Mouse (Mus musculus): ENCODE data around the gene Gm15737.

Gene Gm15737

DNA sequence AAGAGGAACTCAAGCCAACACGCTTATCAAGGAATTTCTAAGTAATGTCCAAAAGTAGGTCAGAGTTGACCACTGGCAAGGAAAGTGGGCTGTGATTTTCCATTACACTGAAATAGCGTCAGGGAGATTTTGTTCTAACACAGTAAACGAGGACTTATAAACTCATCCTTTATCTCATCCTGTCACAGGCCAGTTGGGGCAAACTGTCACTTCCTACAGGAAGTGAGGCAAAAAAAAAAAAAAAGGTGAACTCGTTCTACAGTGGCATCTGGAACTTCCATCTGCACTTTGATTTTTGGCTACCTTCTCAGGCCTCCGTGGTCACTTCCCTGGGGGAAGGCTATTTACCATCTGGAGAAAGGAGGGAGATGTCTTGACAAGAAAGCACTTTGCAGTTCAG, 5.7 kb downstream of the Gm15737 start:
- no peak for DNase-seq (ENCODE audit: extremely low spot score, low spot score)

DNA sequence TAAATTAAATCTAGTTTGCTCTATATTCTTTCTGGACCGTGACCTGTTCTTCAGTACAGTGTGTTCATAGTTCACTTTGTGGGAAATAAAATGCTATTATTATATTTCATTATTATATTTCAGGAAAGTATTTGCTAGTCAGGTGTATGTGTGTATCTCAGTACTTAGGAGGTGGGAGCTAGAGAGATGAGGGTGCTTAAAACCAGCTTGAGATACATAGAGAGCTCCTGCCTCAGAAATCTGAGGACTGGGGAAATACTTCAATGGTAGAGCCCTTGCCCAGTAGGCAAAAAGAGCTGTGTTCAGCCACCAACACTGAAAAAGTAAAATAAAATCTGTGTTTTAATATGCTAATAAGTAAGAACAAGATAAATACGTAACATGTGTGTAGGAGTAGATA, 6.2 kb downstream of the Gm15737 start:
- no peak for DNase-seq (ENCODE audit: extremely low spot score, low spot score)

DNA sequence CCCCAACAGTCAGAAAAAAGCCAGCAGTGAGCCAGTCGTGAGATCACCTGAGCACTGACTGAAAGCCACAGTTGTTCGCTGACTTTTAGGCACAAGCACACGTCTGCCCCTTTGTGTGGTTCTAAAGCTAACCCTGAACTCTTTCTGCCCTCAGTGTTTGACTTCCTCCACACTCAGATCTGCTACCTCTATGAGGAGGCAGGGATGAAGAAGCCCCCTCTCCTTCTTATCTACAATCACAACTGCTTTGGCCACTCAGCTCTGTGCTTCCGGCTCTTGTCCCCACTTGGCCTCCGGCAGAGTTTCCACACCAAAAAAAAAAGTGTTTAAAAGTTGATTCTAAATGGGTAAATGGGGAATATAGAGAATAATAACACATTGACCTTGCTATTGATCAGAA, 7.0 kb downstream of the Gm15737 start:
- no peak for DNase-seq (ENCODE audit: extremely low spot score, low spot score)

DNA sequence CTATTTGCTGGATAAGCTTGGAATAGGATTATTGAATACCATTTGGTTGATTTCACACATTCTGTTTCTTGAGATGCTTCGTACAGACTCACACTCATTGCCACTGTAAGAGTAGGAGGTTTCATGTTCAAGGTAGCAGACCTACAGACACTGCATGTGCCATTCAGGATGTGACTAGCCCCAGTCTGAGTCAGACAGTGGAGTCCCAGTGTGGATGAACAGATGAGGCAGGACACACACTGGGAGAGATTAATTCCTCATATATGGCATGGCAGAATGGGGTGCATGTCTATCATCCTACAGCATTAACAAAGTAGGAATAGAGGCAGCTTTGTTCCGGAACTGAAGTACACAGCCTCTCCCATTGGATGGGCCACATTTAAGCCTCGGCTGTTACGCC, 8.1 kb downstream of the Gm15737 start:
- no peak for DNase-seq (ENCODE audit: extremely low spot score, low spot score)

DNA sequence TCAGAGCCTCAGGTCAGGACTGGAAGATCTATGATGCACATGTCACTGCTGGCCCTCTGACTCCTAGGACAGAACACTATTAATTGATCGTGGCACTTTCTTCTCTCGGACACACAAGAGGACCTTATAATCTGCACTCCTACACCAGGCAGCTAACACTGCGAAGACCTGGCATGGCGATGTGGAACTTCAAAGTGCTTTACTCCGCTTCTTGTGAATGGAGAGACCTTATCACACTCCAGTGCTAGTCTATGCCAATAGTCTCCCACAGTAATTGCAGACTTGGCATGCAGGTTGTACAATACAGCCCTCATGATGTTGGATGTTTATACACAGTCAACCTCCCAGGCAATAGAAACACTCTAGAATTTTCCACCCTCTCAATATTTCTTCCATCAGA, 9.6 kb downstream of the Gm15737 start:
- DNase-seq (ENCODE audit: extremely low spot score, low spot score): no peak

DNA sequence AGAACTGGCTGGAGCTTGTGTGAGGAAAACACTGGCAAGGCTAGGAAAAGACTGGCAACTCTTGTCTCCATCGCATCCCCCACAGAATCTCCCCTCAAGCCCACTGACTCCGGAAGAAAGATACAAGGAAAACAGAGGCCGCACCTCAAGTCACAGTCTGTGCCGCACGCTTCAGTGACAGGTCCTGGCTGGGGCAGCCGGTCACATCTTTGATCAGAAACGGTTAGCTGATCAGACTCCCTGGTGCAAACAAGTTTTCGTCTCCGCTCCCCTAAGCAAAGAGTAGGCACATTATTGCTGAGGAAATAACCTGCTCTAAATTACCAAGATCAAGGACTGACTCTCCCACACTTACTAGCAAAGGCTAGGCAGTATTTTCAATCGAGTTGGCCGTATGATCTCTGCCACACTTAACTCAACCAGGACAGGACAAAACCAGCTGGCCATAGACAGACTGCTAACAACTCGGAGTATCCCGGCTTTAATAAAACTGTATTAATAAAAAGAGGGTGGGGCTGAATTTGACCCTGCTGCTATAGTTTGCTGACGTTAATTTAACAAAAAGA, 10.6 kb downstream of the Gm15737 start:
- no peak for DNase-seq (ENCODE audit: extremely low spot score, low spot score)

DNA sequence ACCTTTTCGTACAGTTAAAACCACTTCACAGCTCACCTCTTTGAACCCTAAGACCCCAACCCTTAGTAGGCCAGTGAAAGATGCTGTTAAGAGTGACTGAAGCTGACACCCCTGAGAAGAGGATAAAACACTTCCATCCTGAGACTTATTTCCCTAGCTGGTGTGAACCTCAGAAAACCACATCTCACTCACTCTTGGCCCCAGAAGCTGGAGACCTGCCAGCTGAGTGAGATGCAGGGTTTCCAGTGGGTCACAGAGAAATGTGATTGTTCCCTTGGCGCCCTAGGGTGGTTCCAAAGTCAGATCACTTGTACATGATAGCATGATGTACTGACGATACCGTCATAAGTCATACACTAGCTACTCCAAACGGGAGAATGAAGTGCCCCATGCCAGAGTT, 13.3 kb downstream of the Gm15737 start:
- DNase-seq (ENCODE audit: extremely low spot score, low spot score): no peak

DNA sequence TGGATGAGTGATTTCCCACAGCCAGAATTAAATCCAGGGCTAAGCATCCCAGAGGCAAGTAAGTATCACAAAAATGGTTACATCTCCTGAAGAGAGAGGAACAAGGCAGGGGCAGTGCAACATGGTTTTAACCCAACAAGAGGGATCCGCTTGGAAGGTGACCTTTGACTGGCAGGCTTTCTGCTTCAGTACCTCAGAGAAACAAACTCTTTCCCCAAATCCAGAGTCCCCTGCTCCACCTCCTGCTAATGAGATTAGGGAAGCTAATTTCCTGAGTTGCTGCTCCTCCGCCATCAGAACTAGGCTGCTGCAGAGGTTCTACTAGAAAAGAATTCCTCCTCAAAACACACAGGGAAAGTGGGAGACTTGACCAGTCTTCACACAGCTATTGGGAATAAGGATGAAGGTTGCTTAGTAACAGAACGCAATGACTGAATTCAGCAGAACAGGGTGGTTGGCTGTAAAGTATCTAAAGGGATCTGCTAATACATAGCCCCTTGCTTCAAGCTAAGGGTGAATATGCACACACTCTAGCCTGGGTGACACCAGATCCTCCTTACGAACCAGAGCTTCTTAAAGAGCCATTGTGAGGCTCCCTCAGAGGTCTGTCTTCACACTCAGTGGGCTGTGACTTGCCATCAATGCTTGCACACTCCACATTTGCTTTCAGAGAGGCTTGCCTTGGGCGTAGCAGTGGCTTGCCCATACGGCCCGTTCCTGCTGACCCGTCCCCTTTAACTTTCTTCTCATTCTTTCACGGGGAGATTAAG, 14.2 kb downstream of the Gm15737 start:
- no peak for DNase-seq (ENCODE audit: extremely low spot score, low spot score)

DNA sequence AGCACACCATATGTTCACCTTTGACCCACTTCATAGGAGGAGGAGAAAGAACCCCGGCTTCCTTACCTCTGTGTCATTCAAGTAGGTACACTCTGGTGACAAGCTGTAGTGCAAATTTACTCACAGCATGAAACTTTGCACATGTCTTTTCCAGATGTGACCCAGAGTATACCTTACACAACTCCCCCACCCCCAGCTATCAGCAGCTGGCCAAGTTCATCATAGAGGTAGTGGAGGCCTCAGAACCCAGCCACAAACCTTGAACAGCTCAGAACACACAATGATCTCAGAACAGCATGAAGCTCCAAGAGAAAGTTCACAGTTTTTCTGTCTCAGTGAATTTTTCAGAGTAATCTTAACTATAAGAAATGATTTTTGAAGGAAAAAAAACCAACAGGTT, 22.4 kb downstream of the Gm15737 start:
- no peak for DNase-seq (ENCODE audit: extremely low spot score, low spot score)

DNA sequence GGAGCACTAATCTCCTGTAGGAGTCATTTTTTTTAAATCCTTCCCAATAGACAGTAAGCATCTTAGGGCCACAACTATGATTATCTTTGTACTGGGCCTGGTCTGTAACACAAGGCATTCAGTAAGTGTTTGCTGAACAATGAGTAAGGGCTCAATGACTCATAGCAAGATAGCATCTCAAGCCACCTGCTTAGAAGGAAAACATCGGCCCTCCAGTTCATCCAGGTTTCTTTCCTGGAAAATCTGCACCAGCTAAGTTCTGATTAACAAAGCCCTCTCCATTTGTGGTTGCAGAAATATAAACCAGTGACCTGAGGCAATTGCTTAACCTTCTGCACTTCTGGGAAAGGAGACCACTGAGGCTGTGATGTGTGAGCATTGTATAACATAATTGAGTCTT, 34.9 kb downstream of the Gm15737 start:
- no peak for DNase-seq (ENCODE audit: extremely low spot score, low spot score)

DNA sequence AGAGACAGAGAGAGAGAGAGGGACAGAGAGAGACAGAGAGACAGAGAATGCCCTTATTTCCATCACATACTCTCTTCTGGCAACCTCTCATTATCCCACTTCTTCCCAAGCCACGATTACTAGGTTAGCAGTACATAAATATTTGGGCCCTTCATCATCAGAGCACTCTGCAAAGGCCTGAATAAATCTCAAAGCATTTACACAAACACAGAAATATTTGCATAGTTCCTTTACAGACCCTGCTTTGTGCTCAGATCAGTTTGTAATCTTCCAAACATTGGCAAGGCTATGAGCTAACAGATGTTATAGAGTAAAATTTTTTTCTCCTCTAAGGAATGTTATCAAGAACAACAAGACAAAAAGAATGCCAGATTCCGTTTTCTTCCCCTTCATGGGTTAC, 35.3 kb downstream of the Gm15737 start:
- no peak for DNase-seq (ENCODE audit: extremely low spot score, low spot score)

DNA sequence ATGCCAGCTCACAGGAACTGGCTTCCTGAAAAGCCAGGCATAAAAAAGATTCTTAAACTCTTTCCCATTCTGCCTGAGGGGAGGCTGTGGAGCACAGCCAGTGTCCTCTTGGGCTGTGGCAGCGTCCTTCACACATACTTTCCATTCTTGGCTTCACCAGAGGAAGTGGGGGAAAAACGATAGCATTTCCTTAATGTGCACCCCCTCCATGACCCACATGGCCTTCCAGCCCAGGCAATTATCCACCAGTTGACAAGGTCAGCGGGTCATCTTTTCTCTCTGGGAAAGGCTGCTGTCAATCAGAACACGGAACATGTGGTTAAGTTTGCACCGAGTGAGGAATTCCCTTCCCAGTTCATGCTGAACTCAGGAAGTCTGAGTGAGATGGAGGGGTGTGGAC, 36.8 kb downstream of the Gm15737 start:
- no peak for DNase-seq (ENCODE audit: extremely low spot score, low spot score)

DNA sequence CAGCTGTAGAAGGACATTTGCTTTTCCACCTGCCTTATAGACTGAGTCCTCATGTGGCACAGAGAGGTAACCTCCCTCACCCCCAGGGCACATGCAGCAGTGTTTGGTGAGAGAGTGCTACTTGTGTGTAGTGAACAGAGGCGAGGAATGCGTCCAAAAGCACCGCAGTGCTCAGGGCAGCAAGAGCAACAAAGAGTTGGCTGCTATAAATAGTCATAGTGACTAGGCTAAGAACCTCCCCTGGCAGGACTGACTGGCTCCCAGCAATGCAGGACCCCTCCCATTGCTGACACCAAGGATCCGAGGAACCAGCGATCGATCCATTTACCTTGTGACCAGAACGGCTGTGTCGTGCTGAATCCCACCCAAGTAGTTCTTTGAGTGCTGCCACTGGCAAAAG, 40.2 kb downstream of the Gm15737 start:
- no peak for DNase-seq (ENCODE audit: extremely low spot score, low spot score)

DNA sequence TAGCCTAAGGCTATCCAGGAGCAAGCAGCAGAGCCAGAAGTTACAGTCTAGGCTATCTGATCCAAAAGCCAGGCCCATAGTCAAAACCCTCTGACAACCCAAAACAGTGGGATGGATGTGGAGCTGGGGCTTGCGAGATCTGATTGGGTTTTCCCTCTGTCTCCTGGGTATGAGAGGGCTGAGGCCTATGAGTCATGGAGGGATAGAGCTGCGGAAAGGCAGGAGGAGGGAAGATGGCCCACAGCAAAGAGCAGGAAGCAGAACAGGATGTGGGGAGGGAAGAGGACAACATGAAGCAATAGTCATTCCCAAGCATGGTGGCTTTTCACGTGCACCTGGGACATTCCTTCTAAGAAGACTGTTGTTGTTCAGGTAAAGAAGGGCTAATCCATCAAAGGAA, 41.5 kb downstream of the Gm15737 start:
- no peak for DNase-seq (ENCODE audit: extremely low spot score, low spot score)

DNA sequence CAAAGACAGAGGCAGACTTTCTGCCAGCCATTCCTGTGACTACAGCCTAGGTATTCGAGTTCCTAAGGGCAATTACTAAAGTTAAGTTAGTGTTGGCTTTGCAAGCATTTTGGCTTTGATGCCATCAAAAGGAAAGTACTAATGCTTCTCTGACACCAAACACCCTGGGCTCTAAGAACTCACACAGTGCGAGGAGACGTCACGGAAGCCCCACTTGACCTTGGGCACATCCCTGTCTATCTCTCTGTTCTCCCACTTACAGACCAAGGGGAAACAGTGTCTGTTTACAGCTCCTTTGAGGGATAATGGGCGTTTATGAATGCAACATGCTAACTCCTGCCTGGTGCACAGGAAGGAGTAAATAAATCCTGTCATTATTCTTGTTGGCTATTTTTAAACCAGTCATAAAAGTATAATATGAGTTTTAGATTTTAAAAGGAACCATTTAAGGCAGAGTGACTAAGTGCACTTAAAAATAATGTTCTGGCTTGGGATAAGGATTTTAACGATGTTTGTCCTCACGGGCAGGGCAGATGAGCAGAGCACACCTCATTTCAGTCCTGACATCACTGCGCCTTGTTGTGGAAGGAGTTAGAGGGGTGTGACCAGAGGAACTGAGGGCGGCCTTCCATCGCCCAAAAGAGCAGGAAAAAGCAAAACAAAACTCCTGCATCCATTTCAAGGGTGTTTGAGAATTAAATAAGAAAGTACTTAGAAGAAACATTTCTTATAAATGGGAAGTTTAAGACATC, 52.0 kb downstream of the Gm15737 start:
- DNase-seq (ENCODE audit: extremely low spot score, low spot score): no peak

DNA sequence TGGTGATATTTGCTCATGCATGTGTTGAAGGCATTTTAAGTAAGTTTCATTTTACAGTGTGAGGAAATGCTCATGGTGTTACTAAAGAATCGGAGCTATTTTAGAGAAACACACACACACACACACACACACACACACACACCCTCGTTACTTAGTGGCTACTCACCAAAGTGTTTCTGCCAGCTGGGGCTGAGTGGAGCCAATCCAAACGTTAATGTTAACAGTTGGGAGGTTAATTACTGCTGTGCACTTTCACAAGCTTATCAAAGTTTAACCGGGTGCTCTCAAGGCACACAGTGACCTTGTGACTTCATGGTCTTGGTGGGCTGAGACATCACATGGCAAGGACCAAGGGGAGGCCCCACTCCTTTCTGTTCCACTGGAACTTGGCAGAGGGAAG, 52.7 kb downstream of the Gm15737 start:
- DNase-seq (ENCODE audit: extremely low spot score, low spot score): no peak

DNA sequence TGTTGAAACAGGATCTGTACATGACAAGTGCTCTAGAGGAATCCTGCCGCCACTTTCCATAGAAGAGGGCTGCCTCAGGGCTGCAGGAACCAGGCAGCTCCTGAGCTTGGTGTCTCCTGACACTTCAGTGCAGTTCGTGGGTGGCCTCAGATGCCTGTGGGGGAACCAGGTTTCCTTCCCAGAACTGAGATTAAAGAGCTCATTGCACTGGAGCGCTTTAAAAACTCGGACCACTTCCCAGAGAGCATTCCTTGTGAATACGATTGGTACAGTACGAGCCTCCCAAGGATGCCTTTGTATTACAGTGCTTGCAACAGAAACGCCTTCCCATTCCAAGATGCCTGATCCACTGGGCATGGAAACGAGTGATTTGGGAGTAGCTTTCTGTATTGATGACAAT, 55.4 kb downstream of the Gm15737 start:
- no peak for DNase-seq (ENCODE audit: extremely low spot score, low spot score)

DNA sequence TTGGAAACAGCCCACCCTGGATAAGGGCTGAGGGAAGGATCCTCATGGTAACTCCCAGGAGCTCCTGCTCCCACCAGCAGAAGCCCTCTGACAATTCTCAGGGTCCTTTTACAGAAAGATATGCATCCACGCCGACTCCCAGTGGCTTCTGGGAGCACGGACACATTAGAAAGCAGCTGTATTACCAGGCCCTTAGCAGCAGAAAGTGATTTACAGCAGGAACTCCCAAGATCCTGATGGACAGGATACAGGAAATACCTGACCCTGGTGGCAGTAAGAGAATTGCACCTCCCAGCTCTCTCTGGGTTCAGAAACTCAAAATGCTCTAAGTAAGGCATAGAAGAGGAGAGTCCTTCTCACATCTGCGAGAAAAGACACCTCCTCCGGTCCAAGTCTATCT, 59.1 kb downstream of the Gm15737 start:
- DNase-seq (ENCODE audit: extremely low spot score, low spot score): no peak

All from neural tube, embryonic 10.5 days (tissue).